Mouse (Mus musculus) heart, adult 2 months (tissue): ENCODE results near the gene Gm49358.

Source experiments
- CTCF ChIP-seq: fragments of 200-600 bp; IDR thresholded peaks from 2 replicates; pipeline ENCODE4 v1.8.1; 2022; ENCODE audit warnings: antibody characterized with exemption, mild to moderate bottlenecking, moderate library complexity
- EP300 ChIP-seq: fragments of 200-500 bp; IDR thresholded peaks from 2 replicates; pipeline ENCODE4 v1.6.1; 2011; ENCODE audit warnings: low read depth, low read length, control low read depth; ENCODE audit not compliant: insufficient read depth

GRCm38 (mm10) chr10:86849508-86849907 lies 85.7 kb downstream of the Gm49358 start:
- 0 out of 2 replicates have a peak, but pooled peaks have one; percentile 30 for TF ChIP-seq EP300
- TF ChIP-seq CTCF, result no peak
